Mouse (Mus musculus) forelimb bud, embryonic 11.5 days (tissue): ENCODE results near the gene Cul9.

ENCODE experiments used
- DNase-seq: peaks from one replicate; pipeline ENCODE4 v3.0.0-alpha.2; 2012; ENCODE audit warnings: low read depth, low spot score

The Cul9 gene

DNA sequence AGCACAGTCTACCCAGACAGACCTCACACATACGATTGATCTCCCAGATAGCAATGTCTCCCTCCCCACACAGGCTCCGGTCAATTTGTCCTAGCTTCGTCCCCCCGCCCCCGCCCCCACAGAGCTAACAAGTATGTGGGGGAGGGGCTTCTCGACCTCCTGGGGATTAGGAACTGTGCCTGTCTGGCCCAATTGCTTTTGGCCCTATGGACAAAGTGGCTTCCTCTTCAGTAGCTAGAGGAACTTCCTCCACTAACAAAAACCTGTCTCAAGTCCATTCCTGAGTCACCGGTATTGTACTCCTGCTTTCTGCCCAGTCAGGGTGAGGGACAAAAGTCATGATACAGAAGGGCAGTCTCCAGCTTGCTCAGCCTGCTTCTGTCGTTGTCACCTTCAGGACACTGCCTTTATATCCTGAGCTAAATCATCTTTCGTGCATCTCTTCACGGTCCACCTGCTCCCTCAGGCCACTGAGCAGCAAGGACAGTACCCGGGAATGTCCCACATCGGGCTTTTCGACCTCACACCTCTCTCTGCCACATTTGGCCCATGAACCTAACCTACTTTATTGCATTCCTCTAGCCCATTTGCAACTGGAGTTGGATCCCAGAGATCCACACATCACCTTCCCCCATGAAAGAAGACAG is 92.8 kb downstream of the Cul9 start:
- no peak for DNase-seq

DNA sequence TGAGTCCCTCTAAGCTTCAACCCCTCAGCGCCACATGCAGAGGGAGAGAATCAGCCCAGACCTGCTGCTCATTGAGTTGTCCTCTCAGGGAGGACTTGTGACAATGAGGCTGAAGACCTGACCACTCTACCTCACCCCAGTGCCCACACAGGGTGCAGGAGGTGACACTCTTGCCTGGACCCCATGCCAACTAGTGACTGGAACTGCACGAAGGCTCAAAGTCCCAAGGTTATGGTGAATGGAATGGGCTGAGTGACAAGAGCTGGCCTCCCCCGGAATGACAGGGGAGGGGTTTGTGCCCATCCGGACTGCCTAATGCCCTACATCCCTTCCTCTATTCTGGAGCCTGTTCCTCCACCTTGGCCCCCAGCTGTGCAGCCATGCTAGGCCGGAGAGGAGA is 93.5 kb downstream of the Cul9 start:
- DNase-seq, result no peak
